Mouse (Mus musculus): ENCODE measurements at regions not wholly inside any gene's neighbourhood (a gene's known extent, or its start where the extent isn't known, plus 50 kb on each side); places are given as distances from the start of the nearest gene placed in this dataset.

GRCm38 (mm10) chr1:154952679-154953078, 68.4 kb upstream of the Cacna1e start:
- TF ChIP-seq POLR2A (IDR thresholded peaks at IDR 0.05; ENCODE audit: insufficient read depth, low read length) (no peak), CTCF (IDR thresholded peaks at IDR 0.05; ENCODE audit: low read depth, low read length) (no peak), EP300 (IDR thresholded peaks at IDR 0.05; ENCODE audit: insufficient read depth, low read depth, low read length) (no peak)

Data from ES-Bruce4 (cell line).